Mouse (Mus musculus) adrenal gland (tissue): ENCODE measurements around the gene Rin2.

Experiments used
- intact Hi-C: fragments of 180-260 bp; cut with DNase I; formaldehyde crosslinking; loops from one replicate; pipeline ENCODE4 v1.15.1; 2025
- long read RNA-seq, 2 experiments: library from polyadenylated mRNA; unstranded; transcript quantifications; one replicate each; pipeline ENCODE4 v2.0.0; 2020; ENCODE audit warnings: borderline replicate concordance in 1 of 2; ENCODE audit not compliant: insufficient replicate concordance in 1 of 2

Rin2 gene
- long read RNA-seq, experiment 1, partial matches to known transcripts, result 5 of 7 reads
- long read RNA-seq, experiment 1, other reads (novel, unspliced or antisense), result 2 of 7 reads
- long read RNA-seq, experiment 2, partial matches to known transcripts, result 4 of 12 reads
- long read RNA-seq, experiment 2, other reads (novel, unspliced or antisense), result 7 of 12 reads

DNA sequence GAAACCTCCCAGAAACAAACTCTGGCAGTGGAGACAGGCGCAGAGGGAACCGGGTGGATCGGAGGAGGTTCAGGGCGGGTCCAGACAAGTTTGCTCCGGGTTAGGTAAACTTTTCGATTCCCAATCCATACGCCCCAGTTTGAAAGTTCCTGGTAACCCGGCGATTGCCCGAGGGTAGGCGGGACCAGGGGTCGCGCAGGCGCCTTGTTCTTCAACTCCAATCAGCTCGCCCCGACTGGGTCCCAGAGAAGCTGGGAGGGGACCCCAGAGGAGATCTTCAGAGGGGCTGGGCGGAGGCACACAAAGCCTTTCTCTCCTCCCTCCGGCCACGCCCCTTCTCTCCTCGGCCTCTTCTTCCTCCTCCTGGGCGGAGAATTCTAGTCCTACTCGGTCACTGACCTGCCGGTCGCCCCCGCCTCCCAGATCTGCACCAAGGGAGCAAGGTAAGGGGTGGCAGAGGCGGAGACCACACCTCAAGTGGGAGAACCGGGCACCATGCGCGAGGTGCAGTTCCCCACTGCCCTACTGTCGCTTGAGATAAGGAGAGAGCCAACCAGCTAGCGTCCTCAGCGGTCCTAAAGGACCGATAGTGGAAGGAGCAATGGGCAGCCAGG is at the start of gene Rin2:
Gene Rin2, plus strand, starts transcription at position 74 of the 614 bp plus-strand sequence.
- intact Hi-C loops, result no loop called here

GRCm38 (mm10) chr2:145631123-145631798 is 43.8 kb upstream of the Rin2 start:
- intact Hi-C loops, result no loop called here

GRCm38 (mm10) chr2:145631799-145632174 is 43.2 kb upstream of the Rin2 start:
- intact Hi-C loops, result no loop called here

DNA sequence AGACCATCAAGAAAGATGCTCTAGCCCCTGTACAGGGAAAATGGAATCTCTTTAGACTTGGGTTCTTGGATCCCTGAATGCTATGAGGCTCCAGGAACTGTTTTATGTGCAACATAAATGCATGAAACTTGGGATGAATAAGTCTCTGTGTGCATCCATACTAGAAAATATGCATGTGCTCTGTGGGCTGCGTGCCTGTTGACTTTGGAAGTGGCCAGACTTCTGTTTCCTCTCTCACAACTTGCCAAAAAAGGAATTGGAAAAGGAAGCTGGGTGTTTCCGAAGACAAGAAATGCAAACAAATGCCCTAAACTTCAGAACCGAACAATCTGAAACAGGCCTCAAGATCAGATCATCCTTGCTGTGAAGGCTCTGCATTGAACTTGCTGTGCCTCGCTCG is 41.2 kb upstream of the Rin2 start:
- intact Hi-C loops, result no loop called here

GRCm38 (mm10) chr2:145640255-145640984 is 34.6 kb upstream of the Rin2 start:
- intact Hi-C loops, result no loop called here

DNA sequence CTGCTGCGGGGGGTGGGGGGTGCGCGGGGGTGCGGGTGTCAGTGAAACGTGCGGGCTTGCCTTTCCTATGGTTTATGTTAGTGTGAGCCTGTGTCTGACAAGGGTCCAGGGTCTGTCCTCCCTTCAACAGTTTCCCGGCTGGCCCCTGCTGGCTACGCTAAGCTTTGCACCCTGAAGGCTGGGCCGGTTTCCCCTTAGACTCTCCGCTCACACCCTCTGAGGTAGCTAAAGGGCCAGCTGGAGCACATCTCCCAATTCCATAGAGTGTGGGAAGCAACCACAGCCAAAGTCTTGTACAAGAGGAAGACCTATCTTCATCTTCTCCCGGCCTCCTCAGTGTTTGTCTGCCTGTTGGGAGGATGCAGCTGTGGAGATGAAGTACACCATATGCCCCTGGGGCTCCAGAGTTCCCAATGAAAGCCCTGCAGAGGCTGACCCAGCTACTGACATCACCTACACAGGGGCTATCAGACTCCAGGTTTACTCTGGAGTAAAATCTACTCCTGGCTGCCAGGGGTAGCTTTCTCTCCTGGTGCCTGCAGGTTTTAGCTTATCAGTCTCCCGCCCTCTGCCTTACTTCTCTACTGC is 19.5 kb upstream of the Rin2 start:
- intact Hi-C loops, result no loop called here

GRCm38 (mm10) chr2:145656121-145656520 is 18.9 kb upstream of the Rin2 start:
- intact Hi-C loops, result no loop called here

GRCm38 (mm10) chr2:145656716-145657115 is 18.3 kb upstream of the Rin2 start:
- intact Hi-C loops, result no loop called here

GRCm38 (mm10) chr2:145661242-145661641 is 13.8 kb upstream of the Rin2 start:
- intact Hi-C loops, result no loop called here

- intact Hi-C loops, result no loop called here
These were observed 11.1 kb upstream of the Rin2 start for GRCm38 (mm10) chr2:145663899-145664298.

DNA sequence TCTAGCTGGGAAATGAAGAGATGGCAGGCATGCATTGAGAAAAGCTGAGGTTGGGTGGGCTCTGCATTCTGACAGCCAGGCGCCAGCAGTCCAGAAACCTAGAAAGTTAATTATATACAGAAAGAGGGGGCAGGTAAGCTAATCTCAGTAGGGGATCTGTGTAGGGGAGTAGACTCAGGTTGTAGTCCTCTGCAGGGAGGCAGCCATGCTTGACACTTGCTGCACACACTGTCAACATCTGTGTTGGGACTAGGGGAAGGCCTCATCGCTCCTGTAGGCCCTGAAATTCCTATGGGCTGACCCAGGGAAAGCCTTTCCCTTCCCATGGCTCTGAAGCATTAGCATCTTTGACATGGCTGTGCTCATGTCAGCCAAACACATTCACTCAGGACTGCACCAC is 10.7 kb upstream of the Rin2 start:
- intact Hi-C loops, result no loop called here

- intact Hi-C loops, result no loop called here
These were observed 6.9 kb upstream of the Rin2 start for GRCm38 (mm10) chr2:145668135-145668534.

GRCm38 (mm10) chr2:145670131-145670530 is 4.9 kb upstream of the Rin2 start:
- intact Hi-C loops, result no loop called here

DNA sequence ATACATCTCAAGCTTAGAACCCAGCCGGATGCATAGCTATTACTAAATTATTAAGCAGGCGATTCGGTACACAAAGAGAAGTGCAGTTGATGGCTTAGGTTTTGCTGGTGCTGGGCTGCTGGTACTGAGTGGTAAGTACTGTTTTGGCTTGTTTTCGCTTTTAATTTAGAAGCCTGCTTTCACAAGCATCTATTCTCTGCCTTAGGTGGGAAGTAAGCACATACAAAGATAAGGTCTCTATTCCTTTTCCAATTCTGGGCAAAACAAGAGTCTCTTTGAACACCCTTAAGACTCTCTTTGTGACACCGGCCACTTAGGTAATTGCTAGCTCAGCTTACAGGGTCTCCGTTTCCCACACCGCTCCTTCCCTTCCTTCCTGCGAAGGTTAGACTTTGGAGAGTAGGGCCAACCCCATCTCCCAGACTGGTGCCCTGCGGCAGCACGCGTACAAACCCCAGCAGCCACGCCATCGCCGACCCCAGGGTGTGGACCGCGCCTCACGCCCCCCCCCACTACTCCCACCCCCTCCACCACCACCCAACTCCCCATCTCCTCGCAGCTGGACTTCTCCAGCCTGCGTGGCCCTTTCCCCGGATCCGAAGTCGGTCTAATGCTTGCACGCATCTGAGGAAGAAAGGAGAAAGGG is 396 bp upstream of the Rin2 start:
- intact Hi-C loops, result no loop called here

DNA sequence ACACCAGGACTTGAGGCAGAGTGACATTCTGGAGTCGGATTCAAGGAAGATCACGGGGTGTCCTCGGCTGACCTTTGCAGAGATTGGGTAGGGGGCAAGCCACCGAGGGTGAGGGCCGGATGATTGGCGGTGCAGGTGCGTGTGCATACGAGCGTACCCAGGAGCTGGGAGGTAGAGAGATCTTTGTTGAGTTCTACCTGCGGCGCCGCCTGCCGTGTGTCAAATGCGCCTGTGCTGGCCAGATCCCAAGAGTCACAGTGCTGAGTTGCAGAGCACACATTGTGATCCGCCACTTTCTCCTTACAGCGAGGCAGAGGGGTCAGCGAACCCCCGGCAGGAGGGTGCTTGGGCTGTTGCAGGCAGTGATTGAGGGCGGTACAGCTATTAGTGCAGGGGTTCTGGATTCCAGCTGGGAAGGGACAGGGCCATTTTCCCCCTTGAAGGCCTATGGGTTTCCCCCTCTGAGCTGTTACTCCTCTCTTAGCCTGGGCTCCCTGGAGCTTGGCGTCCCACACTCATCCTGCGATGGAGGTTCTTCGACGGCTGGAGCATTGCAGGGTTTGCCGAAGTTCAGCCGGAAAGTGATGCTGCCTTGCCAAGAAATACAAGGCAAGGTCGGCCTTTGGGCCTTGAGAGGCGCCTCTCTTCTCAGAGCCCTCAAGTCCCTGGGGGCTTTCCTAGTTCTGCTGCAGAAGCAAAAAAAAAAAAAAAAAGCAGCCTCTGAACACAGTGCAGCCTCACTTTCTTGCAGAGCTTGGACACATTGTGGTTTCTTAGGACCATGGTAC is 935 bp downstream of the Rin2 start:
- intact Hi-C loops, result no loop called here

GRCm38 (mm10) chr2:145676544-145676925 is 1.5 kb downstream of the Rin2 start:
- intact Hi-C loops, result no loop called here

DNA sequence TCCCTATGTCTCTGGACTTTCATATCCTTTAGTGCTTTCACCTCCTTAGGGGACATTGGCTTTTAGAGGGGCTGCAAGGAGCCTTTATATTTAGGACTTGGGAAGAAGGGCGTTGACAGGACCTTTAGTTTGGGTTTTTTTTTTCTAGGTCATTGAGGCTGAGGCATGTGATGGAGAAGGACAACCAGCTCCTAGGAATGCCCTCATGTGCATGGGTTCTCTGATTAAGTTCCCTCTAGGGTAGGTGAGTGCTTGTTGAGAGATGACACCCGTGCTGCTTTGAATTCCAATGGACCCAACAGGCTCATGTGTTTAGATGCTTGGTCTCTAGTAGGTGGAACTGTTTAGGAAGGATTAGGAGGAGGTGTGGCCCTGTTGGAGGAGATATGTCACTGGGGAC is 1.9 kb downstream of the Rin2 start:
- intact Hi-C loops, result no loop called here

- intact Hi-C loops, result no loop called here
These were observed 5.1 kb downstream of the Rin2 start for GRCm38 (mm10) chr2:145680141-145680540.

GRCm38 (mm10) chr2:145680762-145681161 is 5.7 kb downstream of the Rin2 start:
- intact Hi-C loops, result no loop called here

DNA sequence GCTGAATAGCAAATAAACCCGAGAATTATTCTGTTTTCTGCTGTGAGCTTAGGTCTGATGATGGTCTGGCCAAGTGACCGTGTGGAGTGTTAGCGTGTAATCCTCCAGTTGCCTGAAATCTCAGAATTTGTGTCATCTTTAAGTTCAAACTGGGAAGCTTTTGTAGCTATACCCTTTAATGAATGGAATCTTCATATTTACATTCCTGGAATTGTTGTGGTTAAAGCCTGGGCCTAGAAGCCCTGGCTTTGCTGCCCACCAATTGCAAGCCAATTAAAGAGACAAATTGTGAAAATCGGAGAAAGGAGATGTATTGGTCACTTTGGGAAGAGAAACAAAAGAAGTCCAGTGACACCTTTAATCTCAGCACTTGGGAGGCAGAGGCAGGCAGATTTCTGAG is 6.6 kb downstream of the Rin2 start:
- intact Hi-C loops, result no loop called here

- intact Hi-C loops, result no loop called here
These were observed 7.9 kb downstream of the Rin2 start for GRCm38 (mm10) chr2:145682924-145683323.
